Mouse (Mus musculus) regulatory T cell (primary cell): ENCODE data around the gene Iffo2.

Source experiments
- in situ Hi-C: fragments of 300-600 bp; cut with MboI, MseI; formaldehyde crosslinking; loops from one replicate; pipeline ENCODE4 v1.15.1; 2025; ENCODE audit warnings: high pct_unique_total_duplicates

Gene Iffo2

GRCm38 (mm10) chr4:139526475-139526874 lies 3.9 kb upstream of the Iffo2 start:
- in situ Hi-C loops = no loop called here

- in situ Hi-C loops = no loop called here
Measured at GRCm38 (mm10) chr4:139532081-139532480, 1.7 kb downstream of the Iffo2 start.

- in situ Hi-C loops = no loop called here
Measured at GRCm38 (mm10) chr4:139535127-139535695, 4.9 kb downstream of the Iffo2 start.

GRCm38 (mm10) chr4:139535719-139536118 lies 5.4 kb downstream of the Iffo2 start:
- in situ Hi-C loops = no loop called here

- in situ Hi-C loops = no loop called here
Measured at GRCm38 (mm10) chr4:139536706-139537105, 6.4 kb downstream of the Iffo2 start.

GRCm38 (mm10) chr4:139540784-139541183 lies 10.4 kb downstream of the Iffo2 start:
- in situ Hi-C loops = no loop called here

- in situ Hi-C loops = no loop called here
Measured at GRCm38 (mm10) chr4:139545791-139546190, 15.4 kb downstream of the Iffo2 start.

- in situ Hi-C loops = no loop called here
Measured at GRCm38 (mm10) chr4:139549448-139549847, 19.1 kb downstream of the Iffo2 start.

- in situ Hi-C loops = no loop called here
Measured at GRCm38 (mm10) chr4:139555235-139555634, 24.9 kb downstream of the Iffo2 start.

GRCm38 (mm10) chr4:139555951-139556350 lies 25.6 kb downstream of the Iffo2 start:
- in situ Hi-C loops = no loop called here

- in situ Hi-C loops = no loop called here
Measured at GRCm38 (mm10) chr4:139568361-139568760, 38.0 kb downstream of the Iffo2 start.

- in situ Hi-C loops = loop anchor here (5.0 kb wide), 1 partner anchor 42 kb away; no protein-coding TSS in a partner anchor
Measured at GRCm38 (mm10) chr4:139570756-139571155, 40.4 kb downstream of the Iffo2 start.

GRCm38 (mm10) chr4:139572928-139573512 lies 42.7 kb downstream of the Iffo2 start:
- in situ Hi-C loops = loop anchor here (5.0 kb wide), 1 partner anchor 39 kb away; no protein-coding TSS in a partner anchor

GRCm38 (mm10) chr4:139574156-139574798 lies 43.9 kb downstream of the Iffo2 start:
- in situ Hi-C loops = loop anchor here (5.0 kb wide), 1 partner anchor 38 kb away; no protein-coding TSS in a partner anchor

GRCm38 (mm10) chr4:139574799-139575672 lies 44.7 kb downstream of the Iffo2 start:
- in situ Hi-C loops = loop anchor here (5.0 to 25.0 kb wide), 2 partner anchors 37 to 1387 kb away; partner anchors contain the start of gene Sdhb

- in situ Hi-C loops = loop anchor here (25.0 kb wide), 1 partner anchor 1387 kb away; the partner anchor contains the start of gene Sdhb
Measured at GRCm38 (mm10) chr4:139575673-139576003, 45.3 kb downstream of the Iffo2 start.

GRCm38 (mm10) chr4:139576251-139576880 lies 46.0 kb downstream of the Iffo2 start:
- in situ Hi-C loops = loop anchor here (25.0 kb wide), 1 partner anchor 1386 kb away; the partner anchor contains the start of gene Sdhb

- in situ Hi-C loops = loop anchor here (25.0 kb wide), 1 partner anchor 1385 kb away; the partner anchor contains the start of gene Sdhb
Measured at GRCm38 (mm10) chr4:139577006-139577405, 46.7 kb downstream of the Iffo2 start.

GRCm38 (mm10) chr4:139578389-139578788 lies 48.0 kb downstream of the Iffo2 start:
- in situ Hi-C loops = loop anchor here (25.0 kb wide), 1 partner anchor 1384 kb away; the partner anchor contains the start of gene Sdhb

GRCm38 (mm10) chr4:139579003-139579402 lies 48.7 kb downstream of the Iffo2 start:
- in situ Hi-C loops = loop anchor here (25.0 kb wide), 1 partner anchor 1383 kb away; the partner anchor contains the start of gene Sdhb

GRCm38 (mm10) chr4:139579466-139579865 lies 49.1 kb downstream of the Iffo2 start:
- in situ Hi-C loops = loop anchor here (25.0 kb wide), 1 partner anchor 1383 kb away; the partner anchor contains the start of gene Sdhb
